Mouse (Mus musculus): Measurements from ENCODE around the gene Ccdc142. TPM values are rescaled to one million over a fixed set of nuclear protein-coding genes. Genes with fewer than 3 reads are reported as not detected.

Ccdc142 gene
- polyA plus RNA-seq, 1 experiment from 2014 or later = 3.8 TPM

GRCm38 (mm10) chr6:83086121-83087035 lies 15.0 kb upstream of the Ccdc142 start, which contains the start of gene Lbx2:
TSS of gene Lbx2 (plus strand) at chr6:83086367.
- Histone ChIP-seq H3K27ac (no peak within 1 kb of the TSS), H3K27me3 (peaks cover 82% of the 10 kb centered on the region)

DNA sequence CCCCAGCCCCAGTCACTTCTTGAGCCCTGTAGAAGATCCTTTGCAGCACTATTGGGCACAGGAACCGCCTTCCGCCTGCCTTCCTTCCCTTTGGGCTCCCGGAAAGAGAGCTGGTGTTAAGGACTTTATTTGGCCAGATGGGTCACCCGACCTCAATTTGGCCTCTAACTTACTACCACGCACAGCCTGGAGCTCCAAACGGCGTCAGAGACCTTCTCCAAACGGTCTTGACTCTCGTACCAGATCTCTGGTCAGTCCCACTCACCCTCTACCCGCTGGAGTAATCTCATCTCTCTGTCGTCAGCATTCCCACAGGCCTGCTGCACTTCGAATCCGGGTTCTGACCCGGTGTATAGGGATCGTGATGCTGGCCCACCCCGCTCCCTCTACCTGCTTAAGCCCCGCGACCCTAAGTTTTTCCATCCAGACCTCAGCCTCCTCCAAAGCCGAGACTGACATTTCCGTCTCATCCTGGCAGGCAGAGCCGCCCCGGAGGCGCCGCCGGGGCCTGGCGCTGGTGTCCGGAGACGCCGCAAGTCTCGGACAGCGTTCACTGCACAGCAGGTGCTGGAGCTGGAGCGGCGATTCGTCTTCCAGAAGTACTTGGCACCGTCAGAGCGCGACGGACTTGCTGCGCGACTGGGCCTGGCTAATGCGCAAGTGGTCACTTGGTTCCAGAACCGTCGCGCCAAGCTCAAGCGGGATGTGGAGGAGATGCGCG lies 14.0 kb upstream of the Ccdc142 start:
- 0 out of 2 replicates have a peak overlapping the region, but pooled peaks have one; percentile 24 for H3K9ac ChIP-seq (replicated peaks)
- peaks cover 79% of the 10 kb centered on the region for H3K27me3 ChIP-seq
- WGBS = 2% methylated on average over 47 of the region's 47 CpGs
- no peaks in the 10 kb centered on the region for H3K9me3 ChIP-seq
- H3K4me1 ChIP-seq (replicated peaks) = peaks cover 52% of the 10 kb centered on the region
- no peak for ATAC-seq (ENCODE audit: insufficient number of reproducible peaks, insufficient read depth, low FRiP score, low TSS enrichment, low read depth)
- H3K4me2 ChIP-seq = peak overlapping the region; percentile 60
- no peak overlapping the region for H3K27ac ChIP-seq
- H3K4me3 ChIP-seq (replicated peaks) = peak overlapping the region; percentile 32
- H3K36me3 ChIP-seq = peaks cover 4% of the 10 kb centered on the region; the same call in 1 of the 2 replicates

More at GRCm38 (mm10) chr6:83086121-83087035, 15.0 kb upstream of the Ccdc142 start, which contains the start of gene Lbx2:
- peaks cover 14% of the 10 kb centered on the region for H3K36me3 ChIP-seq
- WGBS = 1% methylated on average over 35 of the region's 42 CpGs
- no peaks in the 10 kb centered on the region for H3K9me3 ChIP-seq
- peak within 1 kb of the TSS; percentile 24 for H3K9ac ChIP-seq (replicated peaks)
- ATAC-seq (ENCODE audit: insufficient number of reproducible peaks, insufficient read depth, low FRiP score, low TSS enrichment, low read depth) = no peak
- peaks cover 52% of the 10 kb centered on the region for H3K4me1 ChIP-seq (replicated peaks)
- peak within 1 kb of the TSS; percentile 60 for H3K4me2 ChIP-seq
- peak within 1 kb of the TSS; percentile 32 for H3K4me3 ChIP-seq (replicated peaks)

DNA sequence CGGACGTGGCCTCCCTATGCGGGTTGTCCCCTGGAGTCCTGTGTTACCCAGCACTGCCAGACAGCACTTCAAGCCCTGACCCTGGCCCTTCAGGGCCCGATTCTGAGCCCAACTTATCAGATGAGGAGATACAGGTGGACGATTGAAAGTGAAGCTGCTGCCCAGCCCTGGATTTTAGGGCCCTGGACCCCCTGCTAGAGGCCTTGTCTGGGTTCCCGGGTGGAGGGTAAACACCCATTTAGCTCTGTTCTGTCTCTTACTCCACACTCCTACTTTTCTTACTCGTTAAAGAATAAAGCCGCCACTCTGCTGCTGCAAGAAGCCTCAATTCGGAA lies 13.5 kb upstream of the Ccdc142 start:
- Histone ChIP-seq H3K4me1 (replicated peaks) (peaks cover 46% of the 10 kb centered on the region), H3K36me3 (no peaks in the 10 kb centered on the region; the same call in 1 of the 2 replicates), H3K9me3 (no peaks in the 10 kb centered on the region), H3K9ac (replicated peaks) (0 out of 2 replicates have a peak overlapping the region, but pooled peaks have one; percentile 23), H3K27ac (no peak overlapping the region), H3K4me2 (peak overlapping the region; percentile 60), H3K4me3 (replicated peaks) (peak overlapping the region; percentile 32), H3K27me3 (peaks cover 74% of the 10 kb centered on the region)
- WGBS = 8% methylated on average over 9 of the region's 9 CpGs
- no peak for ATAC-seq (ENCODE audit: insufficient number of reproducible peaks, insufficient read depth, low FRiP score, low TSS enrichment, low read depth)

GRCm38 (mm10) chr6:83092416-83093127 lies 8.8 kb upstream of the Ccdc142 start:
- 38% methylated on average over 6 of the region's 6 CpGs for WGBS
- no peak overlapping the region for H3K27ac ChIP-seq
- no peak overlapping the region for H3K4me3 ChIP-seq (replicated peaks)
- no peaks in the 10 kb centered on the region for H3K36me3 ChIP-seq
- H3K9ac ChIP-seq (replicated peaks) = no peak overlapping the region
- peaks cover 31% of the 10 kb centered on the region for H3K27me3 ChIP-seq
- peaks cover 3% of the 10 kb centered on the region for H3K4me1 ChIP-seq (replicated peaks)
- ATAC-seq (ENCODE audit: insufficient number of reproducible peaks, insufficient read depth, low FRiP score, low TSS enrichment, low read depth) = no peak
- H3K4me2 ChIP-seq = no peak overlapping the region
- peaks cover 5% of the 10 kb centered on the region; the same call in 1 of the 2 replicates for H3K9me3 ChIP-seq

DNA sequence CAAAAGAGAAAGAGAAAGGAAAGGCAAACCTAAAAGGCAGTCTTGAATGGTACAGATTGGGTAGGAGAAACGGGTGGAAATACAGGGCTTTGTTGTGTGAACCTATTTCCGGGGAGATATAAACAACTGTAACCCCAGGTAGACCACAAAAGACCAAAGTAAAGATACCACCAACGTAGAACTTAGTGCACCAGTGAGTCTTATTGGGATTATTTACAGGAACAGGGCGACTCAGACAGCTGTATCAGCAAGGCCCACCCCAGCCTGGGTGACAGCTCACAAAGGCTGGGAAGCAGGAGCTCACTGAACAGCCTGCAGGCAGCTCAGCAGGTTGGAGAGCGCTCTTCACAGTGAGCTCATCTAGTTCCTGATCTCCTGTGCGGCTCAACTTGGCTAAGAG lies 5.4 kb upstream of the Ccdc142 start:
- 0 out of 2 replicates have a peak, but pooled peaks cover 4% of the 10 kb centered on the region for H3K27me3 ChIP-seq
- no peak for ATAC-seq (ENCODE audit: insufficient number of reproducible peaks, insufficient read depth, low FRiP score, low TSS enrichment, low read depth)

GRCm38 (mm10) chr6:83098411-83098810 lies 3.0 kb upstream of the Ccdc142 start:
- ATAC-seq (ENCODE audit: insufficient number of reproducible peaks, insufficient read depth, low FRiP score, low TSS enrichment, low read depth) = no peak
- H3K9me3 ChIP-seq = peaks cover 5% of the 10 kb centered on the region; the same call in 1 of the 2 replicates
- H3K36me3 ChIP-seq = no peaks in the 10 kb centered on the region
- WGBS = 47% methylated on average over 2 of the region's 2 CpGs
- H3K27me3 ChIP-seq = peaks cover 5% of the 10 kb centered on the region; the same call in 1 of the 2 replicates
- H3K4me3 ChIP-seq (replicated peaks) = no peak overlapping the region
- peaks cover 21% of the 10 kb centered on the region for H3K4me1 ChIP-seq (replicated peaks)
- H3K9ac ChIP-seq (replicated peaks) = no peak overlapping the region
- H3K27ac ChIP-seq = no peak overlapping the region
- H3K4me2 ChIP-seq = no peak overlapping the region

More for the DNA sequence above, 5.4 kb upstream of the Ccdc142 start:
- H3K4me2 ChIP-seq = no peak overlapping the region
- WGBS = 45% methylated on average over 6 of the region's 6 CpGs
- no peak overlapping the region for H3K4me3 ChIP-seq (replicated peaks)
- H3K4me1 ChIP-seq (replicated peaks) = 0 out of 2 replicates have a peak, but pooled peaks cover 4% of the 10 kb centered on the region
- no peak overlapping the region for H3K27ac ChIP-seq
- no peaks in the 10 kb centered on the region for H3K36me3 ChIP-seq
- peaks cover 5% of the 10 kb centered on the region; the same call in 1 of the 2 replicates for H3K9me3 ChIP-seq
- no peak overlapping the region for H3K9ac ChIP-seq (replicated peaks)

- H3K4me1 ChIP-seq (replicated peaks) = peaks cover 23% of the 10 kb centered on the region
- ATAC-seq (ENCODE audit: insufficient number of reproducible peaks, insufficient read depth, low FRiP score, low TSS enrichment, low read depth) = peak; percentile 62
- under 1% methylated on average over 74 of the region's 74 CpGs for WGBS
- H3K36me3 ChIP-seq = peaks cover 9% of the 10 kb centered on the region; the same call in 1 of the 2 replicates
- H3K4me3 ChIP-seq (replicated peaks) = peak overlapping the region; percentile 78
- H3K9ac ChIP-seq (replicated peaks) = peak overlapping the region; percentile 79
- peak overlapping the region; percentile 99 for H3K4me2 ChIP-seq
- H3K9me3 ChIP-seq = no peaks in the 10 kb centered on the region
- H3K27me3 ChIP-seq = peaks cover 3% of the 10 kb centered on the region; the same call in 1 of the 2 replicates
- peak overlapping the region; percentile 80 for H3K27ac ChIP-seq
Observed at GRCm38 (mm10) chr6:83101688-83102556, 521 bp downstream of the Ccdc142 start.

DNA sequence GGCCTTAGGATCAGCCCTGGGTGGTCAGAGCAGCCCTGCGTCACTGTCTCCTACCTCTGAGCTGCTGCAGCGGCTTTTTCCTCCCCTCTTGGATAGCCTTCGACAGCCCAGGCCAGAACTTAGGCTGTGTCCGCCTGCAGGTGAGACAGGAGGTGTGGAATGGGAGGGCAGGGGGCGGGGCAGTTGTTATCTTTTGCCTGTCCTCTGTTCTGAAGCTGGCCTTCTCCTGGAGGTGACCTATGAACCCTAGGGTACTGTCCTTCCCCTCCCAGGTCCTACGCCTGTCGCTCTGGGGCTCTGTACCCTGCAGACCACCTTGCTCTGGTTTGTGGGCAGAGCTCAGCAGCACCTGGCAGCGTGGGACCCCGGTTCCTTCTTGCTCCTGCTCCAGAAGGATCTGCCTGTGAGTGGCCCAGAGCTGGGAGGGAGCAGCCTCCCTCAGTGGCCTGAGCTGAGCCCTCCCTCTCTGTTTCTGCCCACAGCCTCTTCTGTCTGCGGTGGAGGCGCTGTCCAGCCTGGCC lies 1.8 kb downstream of the Ccdc142 start:
- Histone ChIP-seq H3K36me3 (peaks cover 9% of the 10 kb centered on the region; the same call in 1 of the 2 replicates), H3K27me3 (peaks cover 3% of the 10 kb centered on the region; the same call in 1 of the 2 replicates), H3K4me1 (replicated peaks) (peaks cover 33% of the 10 kb centered on the region), H3K9ac (replicated peaks) (peak overlapping the region; percentile 79; the same call in 1 of the 2 replicates), H3K9me3 (no peaks in the 10 kb centered on the region), H3K27ac (no peak overlapping the region), H3K4me2 (peak overlapping the region; percentile 99), H3K4me3 (replicated peaks) (peak overlapping the region; percentile 78)
- WGBS = 39% methylated on average over 11 of the region's 11 CpGs
- ATAC-seq (ENCODE audit: insufficient number of reproducible peaks, insufficient read depth, low FRiP score, low TSS enrichment, low read depth) = peak; percentile 26; the same call in 1 of the 2 replicates

- no peaks in the 10 kb centered on the region for H3K9me3 ChIP-seq
- peaks cover 37% of the 10 kb centered on the region for H3K4me1 ChIP-seq (replicated peaks)
- no peak overlapping the region for H3K9ac ChIP-seq (replicated peaks)
- WGBS = 83% methylated on average over 4 of the region's 4 CpGs
- no peak overlapping the region for H3K27ac ChIP-seq
- no peak overlapping the region for H3K4me3 ChIP-seq (replicated peaks)
- peaks cover 9% of the 10 kb centered on the region; the same call in 1 of the 2 replicates for H3K36me3 ChIP-seq
- H3K4me2 ChIP-seq = no peak overlapping the region
- peaks cover 3% of the 10 kb centered on the region; the same call in 1 of the 2 replicates for H3K27me3 ChIP-seq
- ATAC-seq (ENCODE audit: insufficient number of reproducible peaks, insufficient read depth, low FRiP score, low TSS enrichment, low read depth) = no peak
Observed at GRCm38 (mm10) chr6:83104158-83104557, 2.8 kb downstream of the Ccdc142 start.

Data from limb, embryonic 12.5 days (tissue).